Mouse (Mus musculus): ENCODE data around the gene Cbln1. TPM values are rescaled to one million over a fixed set of nuclear protein-coding genes. Genes with fewer than 3 reads are reported as not detected.

Gene Cbln1
- total RNA-seq (2021) = 10 to 100 TPM; 33.3 to 39.1 TPM

- intact Hi-C loops (cut with DNase I) = loop anchor here (10.0 kb wide), 1 partner anchor 538 kb away; no protein-coding TSS in a partner anchor
- DNase-seq = peak; percentile 99
Observed at GRCm38 (mm10) chr8:87472271-87473236, at the start of gene Cbln1. Cbln1 (minus strand) TSS chr8:87472609.

DNA sequence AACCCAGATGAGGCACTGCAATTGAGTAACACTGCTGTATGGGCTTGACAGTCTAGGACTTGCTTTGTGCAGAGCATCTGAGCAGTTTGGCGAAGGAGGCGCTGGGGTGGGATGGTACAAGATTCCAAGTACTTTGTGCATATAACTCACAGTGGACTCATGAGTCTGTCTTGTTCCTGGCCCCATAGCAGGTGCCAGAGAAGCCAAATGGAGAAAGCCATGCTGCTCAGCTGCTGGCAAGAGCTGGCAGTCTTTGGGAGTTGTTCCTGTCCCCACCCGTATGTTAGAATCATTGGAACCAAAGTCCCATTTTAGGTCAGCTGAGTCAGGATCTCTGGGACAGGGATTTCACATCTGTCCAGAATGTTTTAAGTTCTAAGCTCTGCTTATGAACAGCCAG, 44.7 kb upstream of the Cbln1 start:
- intact Hi-C loops (cut with DNase I) = no loop called here

GRCm38 (mm10) chr8:87513796-87514195, 41.4 kb upstream of the Cbln1 start:
- no peak for DNase-seq
- intact Hi-C loops (cut with DNase I) = no loop called here

More for the DNA sequence above, 44.7 kb upstream of the Cbln1 start:
- DNase-seq = no peak

DNA sequence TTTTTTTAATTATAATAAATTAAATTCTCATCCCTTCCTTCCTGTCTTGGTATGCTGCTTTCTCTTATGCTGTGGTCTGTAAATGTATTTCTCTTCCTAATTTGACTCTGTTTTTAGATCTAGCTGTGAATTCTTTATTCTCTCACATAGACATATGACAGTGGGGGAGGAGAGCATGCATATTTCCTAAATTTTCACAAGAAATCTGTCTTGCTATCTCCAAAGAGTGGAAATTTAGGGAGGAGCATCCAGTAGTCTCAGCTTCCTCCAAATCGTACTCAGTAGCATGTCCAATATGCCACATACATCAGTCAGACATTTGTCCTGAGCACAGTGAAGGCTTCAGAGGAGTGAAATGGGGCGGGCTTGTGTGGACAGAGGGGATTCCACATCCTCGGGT, 40.9 kb upstream of the Cbln1 start:
- intact Hi-C loops (cut with DNase I) = no loop called here
- DNase-seq = no peak

- intact Hi-C loops (cut with DNase I) = no loop called here
Observed at GRCm38 (mm10) chr8:87512636-87513035, 40.2 kb upstream of the Cbln1 start.

DNA sequence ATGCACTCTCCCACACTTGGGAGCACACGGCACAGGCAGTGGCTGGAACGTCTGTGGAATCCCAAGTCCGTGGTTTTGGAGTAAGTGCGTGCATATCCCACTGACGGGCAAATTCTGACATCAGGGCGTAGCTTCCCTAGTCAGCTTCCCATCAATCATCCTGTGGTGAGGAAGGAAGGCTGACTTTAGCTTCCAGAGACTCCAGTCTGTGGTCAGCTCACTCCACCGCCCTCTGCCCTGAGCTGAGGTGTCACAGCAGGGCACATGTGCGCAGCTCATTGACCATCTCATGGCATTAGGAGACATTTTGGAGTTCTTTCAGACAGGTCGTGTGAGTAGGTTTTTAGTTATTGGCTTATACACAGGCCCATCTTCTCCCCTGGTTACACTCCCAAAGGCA, 34.6 kb upstream of the Cbln1 start:
- intact Hi-C loops (cut with DNase I) = no loop called here
- no peak for DNase-seq

More at GRCm38 (mm10) chr8:87512636-87513035, 40.2 kb upstream of the Cbln1 start:
- no peak for DNase-seq

DNA sequence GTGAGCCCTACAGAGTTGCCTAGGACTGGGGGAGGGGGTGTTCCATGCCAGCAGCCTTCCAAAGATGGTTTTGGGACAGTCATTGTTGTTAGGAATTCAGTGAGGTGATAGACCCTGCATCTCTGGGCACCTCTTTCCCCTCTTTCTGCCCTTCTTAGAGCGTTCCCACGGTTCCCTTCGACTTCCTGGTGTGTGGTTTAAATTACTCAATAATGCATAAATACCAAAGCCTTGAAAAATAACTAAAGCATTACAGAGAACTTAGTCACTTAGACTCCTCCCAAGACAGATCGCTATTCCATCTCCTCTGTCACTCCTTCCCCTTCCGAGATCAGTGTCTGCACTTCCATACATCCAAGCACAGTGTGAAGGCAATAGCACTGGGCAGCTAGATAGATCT, 32.0 kb upstream of the Cbln1 start:
- no peak for DNase-seq
- intact Hi-C loops (cut with DNase I) = no loop called here

DNA sequence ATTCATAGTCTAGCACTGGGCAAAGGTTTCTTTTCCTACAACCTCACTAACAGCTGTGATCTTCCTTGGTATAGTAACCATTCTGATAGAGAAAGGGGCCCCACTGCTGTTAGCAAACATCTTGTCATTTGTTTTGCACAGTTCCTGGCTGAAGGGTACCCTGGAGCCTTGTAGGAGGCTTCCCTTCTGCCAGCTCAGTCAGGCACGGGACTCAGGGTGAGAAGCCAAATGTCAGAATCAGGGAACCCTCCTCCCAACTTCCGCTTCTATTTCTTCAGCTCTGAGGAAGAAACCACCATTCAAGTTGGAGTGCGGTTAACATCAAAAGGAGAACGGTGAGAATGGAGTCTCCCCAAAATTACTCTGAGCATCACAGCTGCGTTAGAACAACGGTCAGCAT, 30.3 kb upstream of the Cbln1 start:
- intact Hi-C loops (cut with DNase I) = no loop called here
- DNase-seq = no peak

- intact Hi-C loops (cut with DNase I) = no loop called here
- DNase-seq = no peak
Observed at GRCm38 (mm10) chr8:87497641-87498040, 25.2 kb upstream of the Cbln1 start.

DNA sequence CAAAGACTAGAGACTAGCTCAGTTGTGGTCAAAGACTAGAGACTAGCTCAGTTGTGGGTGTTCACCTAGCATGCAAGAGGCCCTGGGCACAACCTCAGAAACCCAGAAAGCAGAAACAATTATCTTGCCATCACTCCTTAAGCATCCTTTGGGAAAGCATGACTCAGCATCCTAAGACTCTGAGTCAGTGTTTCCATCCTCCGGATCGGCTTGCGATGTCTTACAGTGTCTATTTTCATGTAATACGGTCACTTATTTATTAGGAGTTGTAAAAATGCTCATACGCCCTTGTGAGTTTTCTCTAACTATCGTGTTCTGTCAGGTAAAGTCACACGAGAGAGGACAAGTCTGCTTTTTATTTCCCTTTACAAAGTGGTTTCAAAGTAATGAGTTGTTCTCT, 24.1 kb upstream of the Cbln1 start:
- intact Hi-C loops (cut with DNase I) = no loop called here
- no peak for DNase-seq

DNA sequence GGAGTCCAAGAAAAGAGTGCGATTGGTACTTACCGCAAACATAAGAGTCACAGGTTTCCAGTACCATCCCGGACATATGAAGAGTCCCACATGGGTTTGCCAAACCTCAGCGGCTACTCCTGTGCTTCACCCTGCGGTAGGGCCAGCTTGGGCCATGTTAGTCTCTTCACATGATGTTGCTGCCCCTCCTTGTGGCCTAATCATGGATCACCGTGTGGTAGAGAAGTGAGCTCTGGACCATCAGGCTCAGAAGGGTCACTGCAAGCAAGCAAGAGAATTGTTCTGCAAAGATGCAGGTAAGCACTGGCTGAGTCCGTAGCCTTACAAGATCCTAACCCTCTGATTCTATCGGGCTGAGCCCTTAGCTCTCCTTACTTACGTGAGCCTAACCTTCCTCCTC, 22.5 kb upstream of the Cbln1 start:
- DNase-seq = no peak
- intact Hi-C loops (cut with DNase I) = no loop called here

GRCm38 (mm10) chr8:87489841-87490415, 17.5 kb upstream of the Cbln1 start:
- DNase-seq = no peak
- intact Hi-C loops (cut with DNase I) = no loop called here

DNA sequence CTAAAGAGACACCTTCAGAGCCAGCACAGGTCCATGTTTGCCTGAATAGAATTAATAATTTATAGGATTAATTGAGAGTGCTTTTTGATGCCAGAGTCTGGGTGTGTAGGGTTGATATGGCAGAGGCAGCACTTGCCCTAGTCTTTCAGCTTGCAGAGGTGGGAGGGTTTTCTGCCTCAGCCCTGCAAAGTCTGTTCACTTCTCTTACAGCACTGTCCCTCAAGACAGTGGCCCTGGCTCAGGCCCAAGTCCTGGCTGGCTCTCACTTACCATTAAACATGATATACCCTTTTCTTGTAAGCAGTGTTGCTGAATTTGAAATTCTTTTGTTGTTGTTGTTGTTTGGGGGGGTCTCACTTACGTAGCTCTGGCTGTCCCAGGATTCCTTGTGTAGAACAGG, 9.0 kb upstream of the Cbln1 start:
- intact Hi-C loops (cut with DNase I) = no loop called here
- no peak for DNase-seq

GRCm38 (mm10) chr8:87478221-87478620, 5.8 kb upstream of the Cbln1 start:
- intact Hi-C loops (cut with DNase I) = loop anchor here (5.0 to 10.0 kb wide), 2 partner anchors 59 to 543 kb away; no protein-coding TSS in a partner anchor

GRCm38 (mm10) chr8:87477102-87477645, 4.8 kb upstream of the Cbln1 start:
- DNase-seq = no peak
- intact Hi-C loops (cut with DNase I) = loop anchor here (5.0 to 10.0 kb wide), 2 partner anchors 60 to 542 kb away; no protein-coding TSS in a partner anchor

More at GRCm38 (mm10) chr8:87478221-87478620, 5.8 kb upstream of the Cbln1 start:
- DNase-seq = no peak

- intact Hi-C loops (cut with DNase I) = loop anchor here (5.0 to 10.0 kb wide), 2 partner anchors 62 to 541 kb away; no protein-coding TSS in a partner anchor
- peak; percentile 73 for DNase-seq
Observed at GRCm38 (mm10) chr8:87475551-87475950, 3.1 kb upstream of the Cbln1 start.

DNA sequence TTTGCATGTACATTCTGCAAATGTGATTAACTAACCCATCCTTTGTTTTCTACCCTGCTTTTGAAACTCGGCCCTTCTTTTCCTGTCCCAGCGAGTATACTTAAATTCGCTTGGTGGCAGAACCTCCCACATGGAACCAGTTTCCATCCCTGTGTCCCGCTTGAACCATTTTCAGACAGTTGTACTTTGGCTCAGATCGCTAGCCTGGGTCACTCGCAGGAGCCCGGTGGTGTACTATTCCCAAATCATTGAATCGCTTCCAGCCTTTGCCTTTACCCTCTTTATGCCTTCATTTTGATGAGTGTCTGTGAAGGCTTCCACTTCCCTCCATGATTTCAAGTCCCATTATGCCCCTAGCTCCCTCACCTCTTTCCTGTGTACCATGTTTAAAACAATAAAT, 2.0 kb upstream of the Cbln1 start:
- DNase-seq = no peak
- intact Hi-C loops (cut with DNase I) = loop anchor here (10.0 kb wide), 1 partner anchor 540 kb away; no protein-coding TSS in a partner anchor

DNA sequence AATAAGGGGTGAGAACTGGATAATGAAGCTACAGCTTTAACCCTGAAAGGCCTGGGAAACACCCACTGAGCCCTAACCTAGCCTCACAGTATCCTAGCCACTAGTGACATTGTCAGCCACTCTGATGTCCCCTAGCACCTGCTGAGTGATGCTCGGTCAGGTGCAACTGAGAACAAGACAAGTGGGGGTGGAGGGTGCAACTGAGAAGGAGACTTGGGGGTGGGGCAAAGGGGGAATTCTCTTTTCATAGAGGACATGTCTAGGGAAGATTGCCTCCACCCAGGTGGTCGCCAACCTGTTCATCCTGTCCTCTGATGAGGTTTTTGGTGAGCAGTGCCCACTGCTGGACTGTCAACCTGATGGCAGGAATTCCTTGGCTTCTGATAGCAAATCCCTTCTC, 1.5 kb upstream of the Cbln1 start:
- intact Hi-C loops (cut with DNase I) = loop anchor here (10.0 kb wide), 1 partner anchor 539 kb away; no protein-coding TSS in a partner anchor

GRCm38 (mm10) chr8:87473314-87473713, 905 bp upstream of the Cbln1 start:
- DNase-seq = no peak
- intact Hi-C loops (cut with DNase I) = loop anchor here (10.0 kb wide), 1 partner anchor 539 kb away; no protein-coding TSS in a partner anchor

More for the DNA sequence above, 1.5 kb upstream of the Cbln1 start:
- peak; percentile 59 for DNase-seq

- DNase-seq = no peak
- intact Hi-C loops (cut with DNase I) = loop anchor here (10.0 kb wide), 1 partner anchor 537 kb away; no protein-coding TSS in a partner anchor
Observed at GRCm38 (mm10) chr8:87471603-87472270, 672 bp downstream of the Cbln1 start.

All from left cerebral cortex, postnatal 4 days (tissue).